Mouse (Mus musculus) liver, adult 10 weeks (tissue): ENCODE data around the gene Nol9. TPM values are rescaled to one million over a fixed set of nuclear protein-coding genes. Genes with fewer than 3 reads are reported as not detected.

Experiments used
- polyA plus RNA-seq: library from polyadenylated mRNA; stranded (reverse); fragments of 350-450 nt; fragmentation: Illumina TruSeq; extraction: RNeasy Lipid Tissue Mini Kit (QIAGEN cat#74804); gene quantifications from one replicate; pipeline ENCODE4 v1.2.3, GENCODE M21; 2014; ENCODE audit warnings: low read depth, low replicate concordance

The Nol9 gene
- polyA plus RNA-seq = 5.8 TPM

GRCm38 (mm10) chr4:152038985-152039830, at the start of gene Nol9:
Nol9 (plus strand) TSS chr4:152039321.

DNA sequence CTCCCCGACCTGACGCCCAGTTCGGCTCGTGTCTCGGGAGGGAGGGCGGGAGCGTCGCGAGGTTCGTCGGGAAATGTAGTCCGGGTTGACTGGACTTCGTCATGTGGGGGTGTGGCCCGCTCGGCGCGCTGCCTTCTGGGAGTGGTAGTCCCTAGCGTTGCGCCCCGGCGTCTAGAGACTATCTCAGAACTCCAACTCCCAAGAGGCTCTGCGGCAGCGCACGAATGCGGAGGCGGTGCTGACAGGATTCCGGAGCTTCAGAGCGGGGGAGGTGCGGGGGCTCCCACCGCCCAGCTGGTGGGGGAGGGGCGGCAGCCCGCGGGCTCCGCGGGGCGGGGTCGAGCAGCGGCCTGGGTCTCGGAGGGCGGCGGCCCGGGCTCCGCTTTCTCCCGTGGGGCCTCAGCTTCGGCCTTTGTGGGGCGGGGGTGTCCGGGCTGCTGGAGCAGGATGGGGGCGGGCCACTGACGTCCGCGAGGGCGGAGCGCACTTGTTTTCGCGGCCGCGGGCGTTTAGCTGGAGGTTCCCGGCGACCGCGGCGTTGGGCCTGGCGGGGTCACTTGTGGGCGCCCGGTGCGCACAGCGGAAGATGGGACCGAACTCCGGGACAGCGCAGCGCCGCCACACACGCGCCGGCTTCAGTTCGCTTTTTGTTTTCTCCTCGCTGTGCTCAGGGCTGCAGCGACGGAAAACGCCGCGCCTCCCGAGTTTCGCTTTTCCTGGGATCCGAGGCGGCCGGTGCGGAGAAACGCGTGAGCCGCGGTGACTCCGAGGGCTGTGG, 42.8 kb upstream of the Nol9 start, which contains the start of gene Phf13:
Gene Phf13 (minus strand): TSS at position 86 of the 778 bp plus-strand sequence.

DNA sequence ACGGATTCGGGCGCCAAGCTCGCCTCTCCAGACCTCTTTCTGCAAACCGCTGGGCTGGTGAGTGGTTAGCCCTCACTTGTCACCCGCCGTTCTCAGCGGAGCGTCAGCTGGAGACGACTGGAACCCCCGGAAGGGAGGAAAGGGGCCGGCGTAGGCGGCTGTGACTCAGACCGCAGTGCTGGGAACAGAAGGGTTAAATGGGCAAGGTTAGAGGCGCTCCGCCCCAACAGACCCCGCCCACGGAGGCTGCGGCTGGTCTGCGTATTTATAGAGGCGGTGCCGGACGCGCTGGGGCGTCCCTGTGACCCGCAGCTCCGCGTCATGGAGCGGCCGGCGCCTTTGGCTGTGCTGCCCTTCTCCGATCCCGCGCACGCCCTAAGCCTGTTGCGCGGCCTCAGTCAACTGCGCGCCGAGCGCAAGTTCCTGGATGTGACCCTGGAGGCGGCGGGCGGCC, 30.5 kb upstream of the Nol9 start, which contains the start of gene Klhl21:
Gene Klhl21 (plus strand): TSS at position 182 of the 454 bp plus-strand sequence.

DNA sequence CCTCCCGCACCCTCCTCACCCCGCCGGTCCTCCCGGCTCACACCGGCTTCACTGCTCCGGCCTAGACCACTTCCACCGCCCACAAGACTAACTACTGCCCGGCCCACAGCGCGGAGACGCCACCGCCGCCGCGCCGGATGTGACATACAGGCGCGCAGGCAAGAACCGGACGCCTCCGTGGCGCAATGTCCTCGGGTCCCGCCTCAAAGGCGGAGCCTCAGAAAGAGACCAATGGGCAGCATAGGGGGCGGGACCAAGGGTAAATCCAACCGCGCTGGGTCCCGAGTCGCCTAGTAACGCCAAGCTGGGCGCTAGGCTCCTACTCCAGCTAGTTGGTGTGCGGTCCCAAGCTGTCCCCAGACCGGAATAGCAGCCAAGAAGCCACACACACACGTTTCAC, 11.6 kb upstream of the Nol9 start, which contains the start of gene Zbtb48:
Gene Zbtb48 (minus strand): TSS at position 148 of the 400 bp plus-strand sequence.

GRCm38 (mm10) chr4:152038225-152038984, 716 bp upstream of the Nol9 start, which contains the start of gene Tas1r1:
Tas1r1 (minus strand) TSS chr4:152038568.

GRCm38 (mm10) chr4:152072121-152072601, 33.0 kb downstream of the Nol9 start, which contains the start of gene Plekhg5:
Plekhg5 (plus strand) TSS chr4:152072498.

Other genes with a start within 250 kb of the Nol9 start
- gene Camta1, start 177.4 kb upstream of the Nol9 start, polyA plus RNA-seq = 26.9 TPM
- 24.7 TPM for gene Dnajc11, start 105.6 kb upstream of the Nol9 start, polyA plus RNA-seq
- gene Thap3, start 50.3 kb upstream of the Nol9 start, polyA plus RNA-seq = not detected
- gene Phf13, start 43.1 kb upstream of the Nol9 start, polyA plus RNA-seq = 3.0 TPM
- 3.1 TPM for gene Klhl21, start 30.5 kb upstream of the Nol9 start, polyA plus RNA-seq
- 2.8 TPM for gene Zbtb48, start 11.7 kb upstream of the Nol9 start, polyA plus RNA-seq
- gene Tas1r1, start 753 bp upstream of the Nol9 start, polyA plus RNA-seq = not detected
- 0.13 TPM for gene Plekhg5, start 33.2 kb downstream of the Nol9 start, polyA plus RNA-seq
- gene Tnfrsf25, start 76.6 kb downstream of the Nol9 start, polyA plus RNA-seq = not detected
- gene Espn, start 113.0 kb downstream of the Nol9 start, polyA plus RNA-seq = not detected
- not detected for gene Hes2, start 119.5 kb downstream of the Nol9 start, polyA plus RNA-seq
- gene Acot7, start 138.8 kb downstream of the Nol9 start, polyA plus RNA-seq = 1.0 TPM
- 0.16 TPM for gene Gpr153, start 234.9 kb downstream of the Nol9 start, polyA plus RNA-seq